10 mouse cellular contexts compared by ENCODE assay signal in the genomic region with DNA sequence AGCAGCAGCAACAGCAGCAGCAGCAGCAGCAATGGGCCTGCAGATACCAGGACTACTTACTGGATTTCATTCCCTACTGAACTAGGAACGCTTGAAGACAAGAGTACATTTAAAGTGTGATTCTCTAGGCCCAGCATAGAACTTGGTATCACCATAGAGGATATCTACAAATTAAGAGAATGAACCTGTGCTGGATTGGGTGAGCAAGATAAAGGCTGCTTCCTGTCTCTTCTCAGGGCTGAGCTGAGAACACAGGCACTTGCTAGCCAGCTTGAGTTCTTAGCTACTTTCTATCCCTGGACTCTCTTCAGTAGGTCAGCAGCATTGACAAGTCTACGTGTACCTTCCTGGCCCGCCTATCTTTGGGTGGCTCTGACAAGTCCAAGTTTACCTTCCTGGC. TPM values are rescaled to one million over a fixed set of nuclear protein-coding genes. Genes with fewer than 3 reads are reported as not detected.
DNase-seq lines count a peak whose midpoint lies in the region; ATAC-seq and TF ChIP-seq lines count a peak whose summit lies in the region.
"Had no signal": no experiment of that assay in that cellular context is flagged by ENCODE, and none has a peak within 500 bp of the region (broad histone marks: within the 10 kb centered on the region; RNA-seq: fewer than 3 reads in every experiment).

No protein-coding gene starts in this region.

- no peak for TF ChIP-seq EP300 in stomach, postnatal 0 days (optimal IDR thresholded peaks at IDR 0.05)

- H3K9me3 ChIP-seq in forebrain, embryonic 10.5 days, result no peaks in the 10 kb centered on the region
- H3K9me3 ChIP-seq in forebrain, embryonic 11.5 days (ENCODE audit: control insufficient read depth, low read length), result no peaks in the 10 kb centered on the region
- H3K9me3 ChIP-seq in neural tube, embryonic 11.5 days (ENCODE audit: control insufficient read depth, low read length), result no peaks in the 10 kb centered on the region
- H3K9me3 ChIP-seq in liver, embryonic 12.5 days (replicated peaks), result no peaks in the 10 kb centered on the region
- no peaks in the 10 kb centered on the region for H3K9me3 ChIP-seq in stomach, postnatal 0 days (ENCODE audit: control insufficient read depth, low read length)

- peaks cover 26% of the 10 kb centered on the region for H3K4me1 ChIP-seq in forebrain, embryonic 10.5 days
- 0 out of 2 replicates have a peak, but pooled peaks cover 2% of the 10 kb centered on the region for H3K4me1 ChIP-seq in forebrain, embryonic 11.5 days (replicated peaks; ENCODE audit: control insufficient read depth, insufficient read depth, low read length)
- H3K4me1 ChIP-seq in neural tube, embryonic 11.5 days (ENCODE audit: control insufficient read depth, insufficient read depth, low read length), result peaks cover 10% of the 10 kb centered on the region; the same call in 1 of the 2 replicates
- peaks cover 28% of the 10 kb centered on the region for H3K4me1 ChIP-seq in liver, embryonic 12.5 days
- H3K4me1 ChIP-seq in stomach, postnatal 0 days (replicated peaks; ENCODE audit: control insufficient read depth, insufficient read depth), result peaks cover 3% of the 10 kb centered on the region; the same call in 1 of the 2 replicates

- no peak overlapping the region for H3K9ac ChIP-seq in forebrain, embryonic 11.5 days (ENCODE audit: low read length)
- H3K9ac ChIP-seq in neural tube, embryonic 11.5 days (ENCODE audit: low read length), result no peak overlapping the region
- peak overlapping the region; percentile 86 for H3K9ac ChIP-seq in liver, embryonic 12.5 days
- H3K9ac ChIP-seq in stomach, postnatal 0 days (ENCODE audit: low read length), result no peak overlapping the region

- no peak overlapping the region for H3K27ac ChIP-seq in forebrain, embryonic 10.5 days
- no peak overlapping the region for H3K27ac ChIP-seq in forebrain, embryonic 11.5 days (ENCODE audit: low read depth, low read length)
- H3K27ac ChIP-seq in neural tube, embryonic 11.5 days (ENCODE audit: low read depth, low read length), result no peak overlapping the region
- no peak overlapping the region for H3K27ac ChIP-seq in liver, embryonic 12.5 days
- H3K27ac ChIP-seq in stomach, postnatal 0 days (replicated peaks), result no peak overlapping the region

- no peak for DNase-seq in forebrain, embryonic 10.5 days (ENCODE audit: extremely low spot score, low spot score)
- no peak for DNase-seq in forebrain, embryonic 11.5 days (ENCODE audit: low spot score)
- no peak for DNase-seq in neural tube, embryonic 11.5 days (ENCODE audit: low spot score)
- DNase-seq in neural tube, embryonic 10.5 days (ENCODE audit: extremely low spot score, low spot score), result no peak
- no peak for DNase-seq in stomach, postnatal 0 days (ENCODE audit: low spot score)
- no peak for DNase-seq in right cerebral cortex, postnatal 25 days
- DNase-seq in frontal cortex, postnatal 36 days (ENCODE audit: low spot score in 2 of 2), result no peak
- DNase-seq: adrenal gland, postnatal 25 days had no signal

- no peak for ATAC-seq in forebrain, embryonic 11.5 days (replicated peaks; ENCODE audit: low FRiP score)
- ATAC-seq in neural tube, embryonic 11.5 days (ENCODE audit: insufficient read depth, low FRiP score, low TSS enrichment), result no peak
- ATAC-seq in liver, embryonic 12.5 days, result no peak
- ATAC-seq in stomach, postnatal 0 days (ENCODE audit: low FRiP score, low TSS enrichment), result no peak

- peak overlapping the region; percentile 94 for H3K4me3 ChIP-seq in forebrain, embryonic 10.5 days
- no peak overlapping the region for H3K4me3 ChIP-seq in forebrain, embryonic 11.5 days (ENCODE audit: low read depth, low read length)
- H3K4me3 ChIP-seq in neural tube, embryonic 11.5 days (ENCODE audit: low read depth, low read length), result no peak overlapping the region
- H3K4me3 ChIP-seq in liver, embryonic 12.5 days, result peak overlapping the region; percentile 83; the same call in 1 of the 2 replicates
- H3K4me3 ChIP-seq in stomach, postnatal 0 days (ENCODE audit: low read depth, low read length), result no peak overlapping the region

- TF ChIP-seq CTCF in stomach, postnatal 0 days (IDR thresholded peaks at IDR 0.05; ENCODE audit: low read depth), result no peak

- peaks cover 8% of the 10 kb centered on the region; the same call in 1 of the 2 replicates for H3K36me3 ChIP-seq in forebrain, embryonic 10.5 days (replicated peaks)
- H3K36me3 ChIP-seq in forebrain, embryonic 11.5 days (ENCODE audit: control insufficient read depth, insufficient read depth, low read length), result no peaks in the 10 kb centered on the region
- H3K36me3 ChIP-seq in neural tube, embryonic 11.5 days (ENCODE audit: control insufficient read depth, insufficient read depth, low read length), result no peaks in the 10 kb centered on the region
- no peaks in the 10 kb centered on the region for H3K36me3 ChIP-seq in liver, embryonic 12.5 days
- H3K36me3 ChIP-seq in stomach, postnatal 0 days (ENCODE audit: control insufficient read depth, insufficient read depth, low read length), result no peaks in the 10 kb centered on the region

- no peak overlapping the region for H3K4me2 ChIP-seq in forebrain, embryonic 11.5 days (ENCODE audit: low read depth, low read length, severe bottlenecking)
- peak overlapping the region; percentile 95; the same call in 1 of the 2 replicates for H3K4me2 ChIP-seq in neural tube, embryonic 11.5 days (ENCODE audit: low read depth)
- H3K4me2 ChIP-seq in liver, embryonic 12.5 days, result peak overlapping the region; percentile 98
- H3K4me2 ChIP-seq in stomach, postnatal 0 days (replicated peaks; ENCODE audit: low read depth), result peak overlapping the region; percentile 98

- H3K27me3 ChIP-seq in forebrain, embryonic 10.5 days (ENCODE audit: poor library complexity, severe bottlenecking), result peaks cover 10% of the 10 kb centered on the region; the same call in 1 of the 2 replicates
- no peaks in the 10 kb centered on the region for H3K27me3 ChIP-seq in forebrain, embryonic 11.5 days (ENCODE audit: control insufficient read depth, insufficient read depth, low read length)
- no peaks in the 10 kb centered on the region for H3K27me3 ChIP-seq in neural tube, embryonic 11.5 days (ENCODE audit: control insufficient read depth, insufficient read depth, low read length)
- peaks cover 16% of the 10 kb centered on the region for H3K27me3 ChIP-seq in liver, embryonic 12.5 days (replicated peaks)
- no peaks in the 10 kb centered on the region for H3K27me3 ChIP-seq in stomach, postnatal 0 days (ENCODE audit: control insufficient read depth, insufficient read depth, low read length)

- WGBS in forebrain, embryonic 10.5 days, result 90% methylated on average over 3 of the region's 3 CpGs
- WGBS in forebrain, embryonic 11.5 days, result 93% methylated on average over 3 of the region's 3 CpGs
- 93% methylated on average over 3 of the region's 3 CpGs for WGBS in neural tube, embryonic 11.5 days
- WGBS in liver, embryonic 12.5 days (ENCODE audit: insufficient replicate concordance), result 53% methylated on average over 3 of the region's 3 CpGs
- 82% methylated on average over 3 of the region's 3 CpGs for WGBS in stomach, postnatal 0 days

RNA-seq across cellular contexts. Expression of a gene that starts 2.0 kb away (rescaled TPM):
- 0.75 and 0.95 TPM in 2 replicates for polyA plus RNA-seq in forebrain, embryonic 10.5 days (2016; fragmentation: Nextera tagmentation; extraction: Ambion mirVana)
- polyA plus RNA-seq in forebrain, embryonic 11.5 days (2014; fragmentation: Nextera tagmentation; extraction: Ambion mirVana), result 2.3 and 2.5 TPM in 2 replicates
- polyA plus RNA-seq in neural tube, embryonic 11.5 days (2014; fragmentation: Nextera tagmentation; extraction: Ambion mirVana), result 1.9 and 2.1 TPM in 2 replicates
- polyA plus RNA-seq in liver, embryonic 12.5 days (2016; fragmentation: Nextera tagmentation; extraction: Ambion mirVana), result 1.0 and 1.3 TPM in 2 replicates
- 0.55 and 0.91 TPM in 2 replicates for polyA plus RNA-seq in stomach, postnatal 0 days (2015; fragmentation: Nextera tagmentation; extraction: Ambion mirVana)
- polyA plus RNA-seq: inflammation-experienced regulatory T-cells, adult 6 months had no signal

Comparison
In these comparisons a context has a peak if more than half of its experiments do, and no peak if none do; other contexts are left out.
1. H3K4me3 ChIP-seq: peak in forebrain, embryonic 10.5 days (single experiment) and liver, embryonic 12.5 days (single experiment); none in forebrain, embryonic 11.5 days (single experiment), neural tube, embryonic 11.5 days (single experiment) and stomach, postnatal 0 days (single experiment).